Mouse (Mus musculus): ENCODE measurements around the gene Ttc37.

Gene Ttc37

GRCm38 (mm10) chr13:76157508-76157907, 59.0 kb downstream of the Ttc37 start:
- DNase-seq (ENCODE audit: low spot score) = no peak

GRCm38 (mm10) chr13:76160587-76160986, 62.1 kb downstream of the Ttc37 start:
- no peak for DNase-seq (ENCODE audit: low spot score)

DNA sequence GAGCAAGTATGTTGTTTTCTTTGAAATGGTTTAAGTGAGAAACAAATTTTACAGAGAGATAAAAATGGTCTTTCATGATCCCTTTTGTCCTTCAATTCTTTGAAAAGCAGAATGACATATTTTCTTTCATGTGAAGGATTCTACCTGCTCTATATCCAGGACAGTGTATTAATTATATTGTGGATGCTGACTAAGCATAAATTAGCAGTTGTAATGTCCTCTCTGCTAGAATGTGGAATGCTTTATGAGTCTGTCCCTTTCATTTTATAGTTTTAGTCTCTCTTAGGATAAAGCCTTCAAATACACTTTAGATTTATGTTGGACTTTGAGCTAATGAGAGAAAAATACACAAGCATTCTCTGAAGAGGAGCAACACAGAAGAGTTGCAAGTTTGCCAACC, 75.8 kb downstream of the Ttc37 start:
- DNase-seq (ENCODE audit: low spot score) = no peak

DNA sequence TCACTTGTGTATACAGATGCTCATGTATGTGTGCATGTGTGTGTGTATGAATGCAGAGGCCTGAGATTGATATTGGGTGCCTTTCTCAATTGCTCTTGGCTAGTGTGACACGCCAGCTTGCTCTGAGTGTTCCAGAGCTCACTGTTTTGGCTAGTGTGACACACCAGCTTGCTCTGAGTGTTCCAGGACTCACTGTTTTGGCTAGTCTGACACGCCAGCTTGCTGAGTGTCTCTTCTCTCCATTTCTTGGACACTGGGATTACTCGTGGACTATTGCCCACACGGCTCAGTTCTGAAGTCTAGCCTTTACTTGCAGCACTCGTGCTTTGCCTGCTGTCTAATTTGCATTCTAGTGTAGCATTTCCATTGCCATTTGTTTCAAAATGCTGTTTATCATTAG, 80.2 kb downstream of the Ttc37 start:
- no peak for DNase-seq (ENCODE audit: low spot score)

DNA sequence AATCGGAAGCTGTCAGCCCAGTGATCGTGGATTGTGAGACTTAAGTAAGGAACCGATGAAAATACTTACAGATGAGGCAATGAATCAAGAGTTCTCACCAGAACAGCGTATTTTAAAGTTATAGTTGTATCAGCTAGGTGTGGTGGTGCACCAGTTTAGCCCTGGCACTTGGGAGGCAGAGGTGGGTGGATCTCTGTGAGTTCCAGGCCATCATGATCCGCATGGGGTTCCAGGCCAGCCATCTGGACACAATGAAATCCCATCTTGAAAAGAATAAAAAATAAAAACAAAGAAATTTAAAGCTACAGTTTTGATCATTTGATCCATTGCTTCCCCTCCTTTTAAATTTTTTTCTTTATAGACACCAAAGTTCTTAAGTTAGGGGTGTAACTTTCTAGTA, 89.1 kb downstream of the Ttc37 start:
- no peak for DNase-seq (ENCODE audit: low spot score)

DNA sequence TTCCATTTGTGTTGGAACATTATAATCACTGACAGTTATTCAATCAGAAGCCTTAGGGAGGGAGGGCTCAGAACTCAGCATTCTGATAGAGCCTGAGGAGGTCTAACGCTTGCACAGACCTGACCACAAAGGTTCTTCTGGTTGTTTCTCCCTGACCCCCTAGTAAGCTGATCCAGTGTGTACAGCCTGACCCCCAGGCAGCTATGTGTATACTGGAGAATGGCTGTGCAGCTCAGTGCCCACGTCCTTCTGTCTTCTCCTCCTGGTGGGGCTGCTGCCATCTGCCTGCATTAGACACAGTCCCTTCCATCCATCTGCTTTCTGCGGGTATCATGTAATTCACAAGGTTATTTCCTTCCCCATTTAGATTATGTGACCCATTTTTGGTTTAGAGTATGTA, 90.7 kb downstream of the Ttc37 start:
- no peak for DNase-seq (ENCODE audit: low spot score)

DNA sequence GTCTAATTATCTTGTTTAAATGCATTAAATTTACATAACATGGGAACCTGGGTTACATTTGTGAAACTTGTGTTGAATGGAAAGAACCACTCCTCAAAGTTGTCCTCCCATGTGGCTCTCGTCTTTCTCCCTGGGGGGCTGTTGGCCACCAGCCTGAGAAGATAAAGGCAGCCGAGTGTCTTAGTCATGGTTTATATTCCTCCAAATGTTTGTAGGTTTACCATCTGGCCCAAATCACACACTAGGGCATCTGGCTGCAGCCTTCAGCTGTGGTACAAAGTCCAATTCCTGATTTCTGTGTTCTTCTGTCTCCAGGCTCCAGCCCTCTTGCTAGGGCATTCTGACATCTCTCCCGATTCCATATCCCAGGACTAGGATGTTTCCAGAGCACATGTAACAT, 91.7 kb downstream of the Ttc37 start:
- no peak for DNase-seq (ENCODE audit: low spot score)

DNA sequence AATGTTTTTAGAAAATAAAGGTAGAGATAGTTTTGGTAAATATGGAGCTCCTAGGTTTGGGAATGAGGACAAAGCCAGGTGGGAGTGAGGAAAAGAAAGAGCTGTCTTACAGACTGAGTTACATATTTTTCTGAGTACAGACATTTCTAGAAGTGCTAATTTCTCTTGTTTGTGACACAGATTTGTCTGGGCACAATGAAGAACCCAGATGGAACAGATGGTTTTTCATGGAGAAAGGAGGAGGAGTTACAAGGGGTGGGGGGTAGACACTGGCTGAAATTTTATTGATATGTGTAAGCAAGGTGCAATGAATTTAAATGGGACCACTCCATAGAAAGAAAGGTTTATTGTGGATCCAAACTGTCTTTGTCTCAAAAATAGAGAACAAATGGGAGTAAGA, 96.4 kb downstream of the Ttc37 start:
- DNase-seq (ENCODE audit: low spot score) = no peak

DNA sequence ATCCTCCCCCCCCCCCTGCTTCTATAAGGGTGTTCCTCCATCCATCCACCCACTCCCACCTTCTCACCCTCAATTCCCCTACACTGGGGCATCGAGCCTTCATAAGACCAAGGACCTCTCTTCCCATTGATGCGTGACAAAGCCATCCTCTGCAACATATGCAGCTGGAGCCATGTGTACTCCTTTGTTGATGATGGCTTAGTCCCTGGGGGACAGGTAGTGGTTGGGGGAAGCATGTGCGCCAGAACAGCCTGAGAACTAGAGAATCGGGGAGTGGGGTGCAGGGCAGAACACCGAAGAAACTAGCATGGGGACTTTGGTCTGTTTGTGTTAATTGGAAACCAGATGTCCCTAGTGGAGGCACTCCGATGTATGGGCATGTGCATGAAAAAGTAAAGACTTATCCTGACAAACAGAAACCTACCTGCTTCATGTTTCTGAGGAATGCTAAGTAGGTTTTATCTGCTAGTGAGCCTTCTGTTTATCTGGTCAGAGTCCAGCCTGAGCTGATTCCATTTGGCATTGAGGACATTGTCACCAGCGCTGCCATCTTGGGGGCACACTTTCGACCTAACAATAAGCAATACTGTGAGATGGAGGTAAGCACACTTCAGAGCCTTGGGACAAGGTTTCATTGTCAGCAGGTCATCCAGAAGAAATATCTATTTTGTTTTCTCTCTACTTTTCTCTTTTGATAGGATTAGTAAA, 97.1 kb downstream of the Ttc37 start:
- DNase-seq (ENCODE audit: low spot score) = no peak

- no peak for DNase-seq (ENCODE audit: low spot score)
These were observed 98.8 kb downstream of the Ttc37 start for GRCm38 (mm10) chr13:76197297-76197848.

DNA sequence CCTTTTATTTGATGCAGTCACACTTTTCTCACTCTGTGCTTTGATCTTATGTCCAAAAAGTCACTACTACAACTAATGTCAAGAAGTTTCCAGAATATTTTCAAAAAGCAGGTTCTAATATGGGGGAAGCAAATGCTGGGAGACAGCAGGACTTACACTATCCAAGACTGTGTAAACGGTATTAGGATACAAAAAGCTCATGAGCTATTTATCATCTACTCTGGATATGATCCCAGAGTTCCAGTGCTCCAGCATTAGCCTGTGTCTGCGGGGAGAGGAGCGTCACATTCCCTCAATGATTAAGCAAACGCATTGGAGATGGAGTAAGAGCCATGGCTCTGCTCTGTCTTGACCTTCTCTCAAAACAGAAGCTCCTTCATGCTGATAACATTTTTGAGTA, 101.4 kb downstream of the Ttc37 start:
- no peak for DNase-seq (ENCODE audit: low spot score)

GRCm38 (mm10) chr13:76214928-76215327, 116.4 kb downstream of the Ttc37 start:
- DNase-seq (ENCODE audit: low spot score) = no peak

- no peak for DNase-seq (ENCODE audit: low spot score)
These were observed 116.9 kb downstream of the Ttc37 start for GRCm38 (mm10) chr13:76215397-76215796.
